Mouse (Mus musculus): ENCODE results near the gene Gm4707.
"Not testable (repeated sequence)": the region's sequence is repeated elsewhere in the genome, so short reads cannot be mapped to it uniquely, and the experiment has no call there.

Gene Gm4707

GRCm38 (mm10) chr17:71459818-71460217 is at the start of gene Gm4707:
Gene Gm4707, minus strand, starts transcription at chr17:71459918.
- no peak for DNase-seq (ENCODE audit: low spot score in 2 of 2)

DNA sequence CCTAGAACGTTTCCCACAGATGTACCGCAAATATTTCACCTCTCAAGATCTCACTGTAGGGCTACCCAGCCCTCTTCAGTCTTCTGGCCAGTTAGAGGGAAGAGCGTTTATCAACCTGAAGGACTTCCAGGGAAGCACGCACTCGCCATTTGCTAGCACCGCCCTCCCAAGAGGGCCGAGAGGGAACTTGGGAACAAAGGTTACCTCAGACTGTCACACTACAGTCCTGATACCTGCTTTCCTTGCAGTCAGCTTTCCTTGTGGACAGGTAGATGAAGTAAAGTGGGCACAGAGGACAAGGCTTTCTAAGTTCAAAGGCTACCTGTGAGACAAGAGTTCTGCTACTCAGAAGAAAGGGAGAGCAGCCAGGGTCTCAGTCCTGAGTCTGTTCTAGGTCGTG is 47.1 kb upstream of the Gm4707 start:
- no peak for DNase-seq (ENCODE audit: low spot score in 2 of 2)

GRCm38 (mm10) chr17:71495784-71496183 is 36.1 kb upstream of the Gm4707 start:
- no peak for DNase-seq (ENCODE audit: low spot score in 2 of 2)

DNA sequence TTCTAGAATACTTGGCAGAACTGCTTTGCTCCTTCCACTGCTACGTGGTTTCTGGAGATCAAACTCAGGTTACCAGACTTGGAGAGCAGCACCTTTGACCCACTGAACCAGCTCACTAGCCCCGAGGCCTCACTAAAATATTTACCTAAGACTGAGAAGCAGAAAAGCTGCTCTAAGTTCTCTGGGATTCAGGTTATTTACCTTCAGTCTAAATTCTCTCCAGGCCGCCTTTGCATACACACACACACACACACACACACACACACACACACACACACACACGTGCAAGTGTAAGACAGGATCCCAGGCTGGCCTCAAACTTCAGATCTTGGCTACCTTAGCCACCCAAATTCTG is 31.6 kb upstream of the Gm4707 start:
- DNase-seq (ENCODE audit: low spot score in 2 of 2), result no peak

DNA sequence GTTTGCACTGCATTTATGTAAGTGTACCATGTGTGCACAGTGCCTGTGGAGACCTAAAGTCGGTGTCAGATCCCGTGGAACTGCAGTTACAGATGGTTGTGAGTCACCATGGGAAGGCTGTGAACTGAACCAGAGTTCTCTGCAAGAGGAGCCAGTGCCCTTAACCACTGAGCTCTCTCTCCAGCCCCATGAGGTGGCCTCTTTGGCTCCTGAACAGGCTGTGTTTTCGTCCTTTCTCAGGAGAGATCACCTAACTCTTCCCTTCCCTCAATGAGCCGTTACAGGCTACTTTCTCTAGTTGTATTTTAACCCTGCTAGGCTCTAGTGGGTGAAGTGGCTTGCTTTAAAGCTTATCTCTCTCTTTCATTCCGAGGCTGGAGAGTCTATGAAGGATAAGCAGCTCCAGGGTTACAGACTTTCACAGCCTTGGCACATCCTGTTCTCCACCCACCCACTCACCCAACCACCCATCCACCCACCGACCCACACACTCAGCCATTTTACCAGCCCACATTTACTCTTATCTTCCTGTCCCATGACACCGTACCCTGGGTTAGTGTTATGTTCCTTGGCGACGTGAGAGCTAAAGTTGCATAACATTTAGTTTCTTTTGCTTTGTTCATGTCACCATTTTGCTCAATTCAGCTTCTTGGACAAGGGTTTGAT is 31.1 kb upstream of the Gm4707 start:
- DNase-seq (ENCODE audit: low spot score in 2 of 2), result no peak

- peak in 1 of 2 experiments; percentile 59 for DNase-seq (ENCODE audit: low spot score in 2 of 2)
These were observed 30.2 kb upstream of the Gm4707 start for GRCm38 (mm10) chr17:71489703-71490461.

- peak; percentile 73 to 76 for DNase-seq (ENCODE audit: low spot score in 2 of 2)
These were observed 26.6 kb upstream of the Gm4707 start for GRCm38 (mm10) chr17:71486231-71486851.

DNA sequence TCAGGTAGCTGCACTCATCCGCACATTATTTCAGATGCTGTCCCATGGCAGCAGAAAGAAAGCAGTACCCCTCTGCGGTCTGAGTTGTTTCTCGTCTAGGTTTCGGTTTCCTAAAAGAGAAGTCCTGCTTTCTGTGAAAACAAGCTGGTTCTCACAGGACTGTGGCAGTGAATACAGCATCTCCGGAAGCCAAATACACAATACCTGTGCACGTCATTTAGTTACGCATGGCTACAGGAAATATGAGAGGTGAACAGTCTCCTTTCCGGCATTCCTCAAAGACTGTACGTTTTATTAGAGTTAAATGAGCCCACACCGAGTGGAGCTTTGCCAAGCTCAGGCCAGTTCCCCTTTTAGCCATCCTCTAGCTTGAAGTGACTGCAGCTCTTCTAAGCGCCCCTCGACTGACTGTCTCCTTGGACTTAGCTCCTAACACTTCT is 26.1 kb upstream of the Gm4707 start:
- DNase-seq (ENCODE audit: low spot score in 2 of 2), result peak; percentile 77 to 80

GRCm38 (mm10) chr17:71484711-71485110 is 25.0 kb upstream of the Gm4707 start:
- DNase-seq (ENCODE audit: low spot score in 2 of 2), result no peak

- DNase-seq (ENCODE audit: low spot score in 2 of 2), result no peak
These were observed 23.8 kb upstream of the Gm4707 start for GRCm38 (mm10) chr17:71483418-71484060.

DNA sequence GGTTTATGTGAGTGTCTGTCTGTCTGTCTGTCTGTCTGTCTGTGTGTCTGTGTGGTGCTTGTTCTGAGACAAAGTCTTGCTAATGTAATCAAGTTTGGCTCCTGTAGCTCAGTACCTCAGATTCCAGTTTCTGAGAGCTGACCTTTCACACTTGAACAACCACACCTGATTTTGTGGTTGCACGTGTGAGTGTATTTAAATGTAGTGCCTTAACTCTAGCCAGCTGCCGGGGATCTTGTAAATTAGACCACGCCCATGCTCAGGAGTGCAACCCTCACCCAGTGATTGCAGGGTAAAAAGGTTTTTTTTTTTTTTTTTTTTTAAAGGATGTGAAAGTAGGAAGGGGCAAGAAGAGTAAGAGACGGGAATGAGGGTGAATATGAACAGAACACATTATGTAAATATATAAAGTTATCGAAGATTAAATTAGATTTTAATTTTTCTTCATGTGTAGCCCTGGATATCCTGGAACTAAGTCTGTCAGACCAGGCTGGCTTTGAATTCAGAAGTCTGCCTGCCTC is 19.7 kb upstream of the Gm4707 start:
- DNase-seq (ENCODE audit: low spot score in 2 of 2), result peak; percentile 45 to 74

GRCm38 (mm10) chr17:71477481-71477880 is 17.8 kb upstream of the Gm4707 start:
- no peak for DNase-seq (ENCODE audit: low spot score in 2 of 2)

GRCm38 (mm10) chr17:71476346-71477020 is 16.8 kb upstream of the Gm4707 start:
- DNase-seq (ENCODE audit: low spot score in 2 of 2), result no peak

GRCm38 (mm10) chr17:71475705-71476089 is 16.0 kb upstream of the Gm4707 start:
- peak; percentile 50 to 52 for DNase-seq (ENCODE audit: low spot score in 2 of 2)

GRCm38 (mm10) chr17:71474762-71475704 is 15.3 kb upstream of the Gm4707 start, which contains the start of gene Smchd1:
Gene Smchd1, minus strand, starts transcription at chr17:71475343.
- peak; percentile 90 to 92 for DNase-seq (ENCODE audit: low spot score in 2 of 2)

- DNase-seq (ENCODE audit: low spot score in 2 of 2), result no peak
These were observed 14.4 kb upstream of the Gm4707 start for GRCm38 (mm10) chr17:71474128-71474527.

DNA sequence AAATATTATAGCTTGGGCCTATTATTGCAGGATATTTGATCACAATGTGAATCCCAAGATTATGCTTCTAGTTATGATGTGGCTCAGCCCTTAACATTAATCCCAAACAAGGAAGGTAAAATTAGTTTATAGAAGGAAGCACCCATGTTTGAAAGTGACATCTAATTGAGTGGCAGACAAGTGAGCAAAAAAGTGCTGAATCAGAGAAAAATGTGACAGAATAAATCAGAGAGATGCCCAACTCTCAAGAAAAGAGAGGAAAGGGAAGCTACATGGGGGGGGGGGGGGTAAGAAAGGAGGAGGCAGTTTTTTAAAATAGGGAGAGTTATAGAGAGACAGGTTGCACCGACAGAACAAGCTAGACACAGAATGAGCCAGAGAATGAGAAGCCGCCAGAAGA is 11.5 kb upstream of the Gm4707 start:
- no peak for DNase-seq (ENCODE audit: low spot score in 2 of 2)

- DNase-seq (ENCODE audit: low spot score in 2 of 2), result no peak
These were observed 594 bp upstream of the Gm4707 start for GRCm38 (mm10) chr17:71460312-71460711.

DNA sequence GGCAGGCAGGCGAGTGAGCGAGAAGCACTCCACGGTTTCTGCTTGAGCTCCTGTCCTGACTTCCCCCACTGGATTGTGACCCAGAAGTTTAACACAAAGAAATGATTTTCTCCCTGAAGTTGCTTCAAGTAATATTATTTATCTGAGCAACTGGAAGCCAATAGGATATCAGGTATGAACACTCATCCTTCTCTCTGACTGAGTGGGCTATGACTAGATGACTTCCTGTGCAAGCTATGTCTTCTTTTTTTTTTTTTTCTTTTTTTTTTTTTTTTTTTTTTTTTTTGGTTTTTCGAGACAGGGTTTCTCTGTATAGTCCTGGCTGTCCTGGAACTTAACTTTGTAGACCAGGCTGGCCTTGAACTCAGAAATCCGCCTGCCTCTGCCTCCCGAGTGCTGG is 2.4 kb downstream of the Gm4707 start:
- DNase-seq (ENCODE audit: low spot score in 2 of 2), result not testable (repeated sequence)

DNA sequence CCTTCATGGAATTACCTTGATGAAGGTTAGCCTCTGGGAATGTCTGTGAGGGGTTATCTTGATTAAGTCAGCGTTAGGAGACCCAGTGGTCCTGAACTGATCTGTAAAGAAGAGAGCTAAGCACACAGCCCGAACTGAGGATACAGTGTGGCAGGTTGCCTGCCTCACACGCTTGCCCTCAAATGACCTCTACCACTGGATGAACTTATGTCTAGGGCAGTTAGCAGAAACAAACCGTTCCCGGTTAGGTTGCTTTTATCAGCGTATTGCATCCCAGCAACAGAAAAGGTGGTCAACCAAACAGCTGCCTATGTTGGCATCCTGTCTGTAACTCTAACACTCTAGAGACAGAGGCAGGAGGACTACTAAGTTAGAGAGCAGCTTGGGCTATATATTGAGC is 14.5 kb downstream of the Gm4707 start:
- DNase-seq (ENCODE audit: low spot score in 2 of 2), result no peak

All from natural killer cell, adult 2 months (primary cell).